9 mouse cellular contexts compared by ENCODE assay signal in the genomic region with DNA sequence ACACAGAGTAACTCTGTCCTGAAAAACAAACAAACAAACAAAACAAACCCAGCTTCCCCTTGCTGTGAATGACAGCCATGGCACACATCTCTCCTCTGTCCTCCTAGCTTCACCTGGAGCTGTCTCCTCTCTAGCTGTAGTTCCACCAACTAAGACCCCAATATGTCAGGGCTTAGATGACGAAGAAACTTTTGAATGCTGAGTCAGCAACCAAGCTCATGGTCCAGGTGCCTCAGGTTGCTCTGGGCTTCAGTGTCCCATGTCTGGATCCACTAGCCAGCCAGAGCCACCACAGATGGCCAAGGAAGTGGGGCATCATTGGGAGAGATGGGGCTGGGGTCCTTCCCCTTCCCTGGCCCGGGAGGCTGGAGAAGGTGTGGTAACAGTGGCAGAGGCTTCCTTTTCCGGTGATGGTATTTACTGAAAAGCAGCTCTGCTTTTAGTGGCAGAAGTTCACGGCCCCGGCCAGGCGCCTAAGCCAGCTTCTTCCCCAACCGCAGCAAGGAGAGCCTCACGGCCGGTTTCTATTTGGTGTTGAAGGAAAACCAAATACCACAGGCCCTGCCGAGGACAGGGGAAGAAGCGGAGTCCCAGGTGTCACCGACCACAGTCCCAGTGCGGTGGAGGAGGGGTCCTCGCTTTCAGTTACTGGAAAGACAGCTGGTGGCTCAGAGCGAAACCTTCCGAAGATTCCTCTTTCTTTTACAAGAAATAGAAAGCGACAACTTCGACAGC.
DNase-seq lines count a peak whose midpoint lies in the region; ATAC-seq lines count a peak whose summit lies in the region.
"Had no signal": no experiment of that assay in that cellular context is flagged by ENCODE, and none has a peak within 500 bp of the region (broad histone marks: within the 10 kb centered on the region; RNA-seq: fewer than 3 reads in every experiment).

No protein-coding gene starts in this region.

- H3K27me3 ChIP-seq in heart, embryonic 10.5 days (ENCODE audit: insufficient read depth, poor library complexity, severe bottlenecking) = no peaks in the 10 kb centered on the region
- no peaks in the 10 kb centered on the region for H3K27me3 ChIP-seq in heart, embryonic 12.5 days (replicated peaks)
- H3K27me3 ChIP-seq in liver, embryonic 12.5 days (replicated peaks) = no peaks in the 10 kb centered on the region
- H3K27me3 ChIP-seq in forebrain, embryonic 14.5 days (replicated peaks; ENCODE audit: control insufficient read depth, insufficient read depth, low read length) = no peaks in the 10 kb centered on the region
- H3K27me3 ChIP-seq in hindbrain, embryonic 14.5 days (ENCODE audit: control insufficient read depth, insufficient read depth, low read length) = no peaks in the 10 kb centered on the region

- no peaks in the 10 kb centered on the region for H3K9me3 ChIP-seq in heart, embryonic 10.5 days
- 0 out of 2 replicates have a peak, but pooled peaks cover 3% of the 10 kb centered on the region for H3K9me3 ChIP-seq in heart, embryonic 12.5 days (replicated peaks)
- no peaks in the 10 kb centered on the region for H3K9me3 ChIP-seq in liver, embryonic 12.5 days (replicated peaks)
- no peaks in the 10 kb centered on the region for H3K9me3 ChIP-seq in forebrain, embryonic 14.5 days (replicated peaks; ENCODE audit: control insufficient read depth, low read length)
- no peaks in the 10 kb centered on the region for H3K9me3 ChIP-seq in hindbrain, embryonic 14.5 days (ENCODE audit: control insufficient read depth, low read length)

- 47% methylated on average over 18 of the region's 18 CpGs for WGBS in heart, embryonic 10.5 days
- 50% methylated on average over 18 of the region's 18 CpGs for WGBS in heart, embryonic 12.5 days
- WGBS in liver, embryonic 12.5 days (ENCODE audit: insufficient replicate concordance) = 16% methylated on average over 18 of the region's 18 CpGs
- 77% methylated on average over 18 of the region's 18 CpGs for WGBS in forebrain, embryonic 14.5 days
- WGBS in hindbrain, embryonic 14.5 days = 69% methylated on average over 18 of the region's 18 CpGs

- peak overlapping the region; percentile 60 for H3K27ac ChIP-seq in heart, embryonic 10.5 days
- no peak overlapping the region for H3K27ac ChIP-seq in heart, embryonic 12.5 days (ENCODE audit: poor library complexity, severe bottlenecking)
- H3K27ac ChIP-seq in liver, embryonic 12.5 days = peak overlapping the region; percentile 55; the same call in 1 of the 2 replicates
- no peak overlapping the region for H3K27ac ChIP-seq in forebrain, embryonic 14.5 days (ENCODE audit: low read depth, low read length)
- H3K27ac ChIP-seq in hindbrain, embryonic 14.5 days = no peak overlapping the region

- H3K4me1 ChIP-seq in heart, embryonic 10.5 days = peaks cover 62% of the 10 kb centered on the region
- peaks cover 51% of the 10 kb centered on the region for H3K4me1 ChIP-seq in heart, embryonic 12.5 days (replicated peaks)
- peaks cover 54% of the 10 kb centered on the region for H3K4me1 ChIP-seq in liver, embryonic 12.5 days
- H3K4me1 ChIP-seq in forebrain, embryonic 14.5 days (ENCODE audit: control insufficient read depth, insufficient read depth, low read length) = no peaks in the 10 kb centered on the region
- no peaks in the 10 kb centered on the region for H3K4me1 ChIP-seq in hindbrain, embryonic 14.5 days (replicated peaks; ENCODE audit: control insufficient read depth, insufficient read depth, low read length)

- no peak overlapping the region for H3K4me2 ChIP-seq in heart, embryonic 12.5 days
- H3K4me2 ChIP-seq in liver, embryonic 12.5 days = peak overlapping the region; percentile 36
- no peak overlapping the region for H3K4me2 ChIP-seq in forebrain, embryonic 14.5 days (ENCODE audit: low read length)
- H3K4me2 ChIP-seq in hindbrain, embryonic 14.5 days (replicated peaks) = no peak overlapping the region

- no peak for ATAC-seq in heart, embryonic 12.5 days (ENCODE audit: insufficient number of reproducible peaks, low FRiP score)
- ATAC-seq in activated CD4-positive, CD25-positive, alpha-beta regulatory T cell, adult 4 months = peak; percentile 43
- no peak for ATAC-seq in liver, embryonic 12.5 days
- ATAC-seq in forebrain, embryonic 14.5 days = no peak
- ATAC-seq in hindbrain, embryonic 14.5 days (ENCODE audit: low FRiP score) = no peak

- intact Hi-C loops in left cerebral cortex, postnatal 4 days (cut with DNase I) = no loop called here

- H3K4me3 ChIP-seq in heart, embryonic 10.5 days = no peak overlapping the region
- no peak overlapping the region for H3K4me3 ChIP-seq in heart, embryonic 12.5 days
- H3K4me3 ChIP-seq in liver, embryonic 12.5 days = no peak overlapping the region
- no peak overlapping the region for H3K4me3 ChIP-seq in forebrain, embryonic 14.5 days (ENCODE audit: low read depth, low read length)
- H3K4me3 ChIP-seq in hindbrain, embryonic 14.5 days (replicated peaks; ENCODE audit: low read length) = no peak overlapping the region

- H3K36me3 ChIP-seq in heart, embryonic 10.5 days = no peaks in the 10 kb centered on the region
- H3K36me3 ChIP-seq in heart, embryonic 12.5 days = no peaks in the 10 kb centered on the region
- no peaks in the 10 kb centered on the region for H3K36me3 ChIP-seq in liver, embryonic 12.5 days
- no peaks in the 10 kb centered on the region for H3K36me3 ChIP-seq in forebrain, embryonic 14.5 days (ENCODE audit: control insufficient read depth, insufficient read depth, low read length)
- H3K36me3 ChIP-seq in hindbrain, embryonic 14.5 days (replicated peaks; ENCODE audit: control insufficient read depth, insufficient read depth) = no peaks in the 10 kb centered on the region

- DNase-seq in heart, embryonic 10.5 days (ENCODE audit: low spot score) = no peak
- peak; percentile 56 to 62 for DNase-seq in spleen, postnatal 36 days (ENCODE audit: low spot score in 2 of 2)
- no peak for DNase-seq in left cerebral cortex, postnatal 4 days
- DNase-seq in forebrain, embryonic 14.5 days (ENCODE audit: low spot score) = no peak
- DNase-seq in hindbrain, embryonic 14.5 days (ENCODE audit: low spot score) = no peak
- DNase-seq: adrenal gland, postnatal 25 days had no signal

- H3K9ac ChIP-seq in heart, embryonic 12.5 days = no peak overlapping the region
- no peak overlapping the region for H3K9ac ChIP-seq in liver, embryonic 12.5 days
- H3K9ac ChIP-seq in forebrain, embryonic 14.5 days (ENCODE audit: low read length) = no peak overlapping the region
- H3K9ac ChIP-seq in hindbrain, embryonic 14.5 days = no peak overlapping the region

Comparison
In these comparisons a context has a peak if more than half of its experiments do, and no peak if none do; other contexts are left out.
1. H3K27ac ChIP-seq: peak in heart, embryonic 10.5 days (single experiment) and liver, embryonic 12.5 days (single experiment); none in heart, embryonic 12.5 days (single experiment), forebrain, embryonic 14.5 days (single experiment) and hindbrain, embryonic 14.5 days (single experiment).
2. DNase-seq: peak in spleen, postnatal 36 days (2 of 2); none in heart, embryonic 10.5 days (single experiment), left cerebral cortex, postnatal 4 days (single experiment), forebrain, embryonic 14.5 days (single experiment) and hindbrain, embryonic 14.5 days (single experiment).